Mouse (Mus musculus): ENCODE results near the gene Ugt1a6b. TPM values are rescaled to one million over a fixed set of nuclear protein-coding genes. Genes with fewer than 3 reads are reported as not detected.

The Ugt1a6b gene
- not detected for polyA plus RNA-seq (2017; shearing (Covaris generic))

DNA sequence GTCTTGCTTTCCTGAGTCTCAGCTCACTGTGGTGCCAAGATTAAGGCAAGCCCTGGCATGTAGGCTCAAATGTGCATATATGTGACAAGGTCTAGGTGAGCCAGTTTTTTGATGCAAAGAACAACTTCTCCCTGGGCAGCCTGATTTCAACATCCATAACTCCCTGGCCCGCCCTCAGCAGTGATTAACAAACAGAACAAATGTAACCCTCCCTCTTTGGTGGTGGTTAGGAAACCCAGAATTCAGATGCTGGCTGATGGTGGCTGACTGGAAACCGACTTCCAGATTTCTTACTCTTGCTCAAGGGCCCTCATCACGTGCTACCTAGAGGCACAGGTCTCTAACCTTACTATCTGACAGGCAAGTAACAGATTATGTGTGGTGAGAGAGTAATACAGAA lies at the start of gene Ugt1a6b:
TSS of gene Ugt1a6b (plus strand) at position 234 of the 400 bp plus-strand sequence.

DNA sequence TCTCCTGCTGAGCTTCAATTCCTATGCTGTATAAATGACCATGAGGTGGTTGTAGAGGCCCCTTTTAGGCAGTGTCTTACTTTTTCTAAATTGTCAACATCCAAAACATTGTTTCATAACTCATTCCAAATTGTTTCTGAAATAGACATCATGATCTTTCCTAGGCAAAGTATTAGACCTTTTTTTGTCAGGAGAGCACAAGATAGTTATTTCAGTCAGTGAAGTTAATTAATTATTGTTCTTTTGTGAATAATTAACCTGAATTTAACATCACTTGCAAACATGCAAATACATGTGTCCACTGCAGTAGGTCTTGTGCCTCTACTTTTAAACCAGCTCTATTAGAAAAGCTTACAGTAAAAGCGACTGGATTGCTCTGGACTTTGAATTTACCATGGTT lies 48.0 kb upstream of the Ugt1a6b start, which contains the start of gene Ugt1a10:
TSS of gene Ugt1a10 (plus strand) at position 301 of the 400 bp plus-strand sequence.

DNA sequence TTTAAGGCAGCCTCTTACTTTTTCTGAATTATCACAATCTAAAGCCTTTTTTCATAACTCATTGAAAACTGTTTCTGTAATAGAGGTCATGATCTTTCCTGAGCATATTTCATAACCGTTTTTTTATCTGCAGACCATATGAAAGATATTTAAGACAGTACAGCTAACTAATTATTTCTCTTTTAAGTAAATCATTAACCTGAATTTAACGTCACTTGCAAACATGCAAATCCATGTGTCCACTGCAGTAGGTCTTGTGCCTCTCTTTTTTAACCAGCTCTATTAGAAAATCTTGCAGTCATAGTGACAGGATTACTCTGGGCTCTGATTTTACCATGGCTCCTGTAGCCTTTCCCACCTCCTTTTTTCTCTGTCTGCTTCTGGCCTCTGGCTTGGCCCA lies 32.6 kb upstream of the Ugt1a6b start, which contains the start of gene Ugt1a9:
TSS of gene Ugt1a9 (plus strand) at position 306 of the 400 bp plus-strand sequence.

DNA sequence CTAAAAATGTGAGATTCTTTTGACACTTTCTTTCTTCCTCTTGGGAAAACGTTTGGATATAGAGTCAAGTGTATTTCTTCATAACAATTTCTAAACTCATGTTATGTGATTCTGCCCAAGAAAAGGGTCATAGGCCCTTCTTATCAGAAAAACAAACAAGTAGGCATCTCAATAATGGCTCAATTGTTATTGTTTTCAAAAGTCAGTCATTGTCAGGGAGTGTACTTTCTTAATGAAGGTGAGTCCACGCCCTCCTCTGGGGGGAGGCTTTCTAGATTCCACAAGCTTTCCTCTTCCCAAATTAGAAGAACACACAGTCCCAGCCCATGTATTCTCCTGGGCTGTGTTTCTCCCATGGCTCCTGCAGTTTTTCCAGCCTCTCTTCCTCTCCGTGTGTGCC lies 15.5 kb upstream of the Ugt1a6b start, which contains the start of gene Ugt1a8:
TSS of gene Ugt1a8 (plus strand) at position 301 of the 400 bp plus-strand sequence.

DNA sequence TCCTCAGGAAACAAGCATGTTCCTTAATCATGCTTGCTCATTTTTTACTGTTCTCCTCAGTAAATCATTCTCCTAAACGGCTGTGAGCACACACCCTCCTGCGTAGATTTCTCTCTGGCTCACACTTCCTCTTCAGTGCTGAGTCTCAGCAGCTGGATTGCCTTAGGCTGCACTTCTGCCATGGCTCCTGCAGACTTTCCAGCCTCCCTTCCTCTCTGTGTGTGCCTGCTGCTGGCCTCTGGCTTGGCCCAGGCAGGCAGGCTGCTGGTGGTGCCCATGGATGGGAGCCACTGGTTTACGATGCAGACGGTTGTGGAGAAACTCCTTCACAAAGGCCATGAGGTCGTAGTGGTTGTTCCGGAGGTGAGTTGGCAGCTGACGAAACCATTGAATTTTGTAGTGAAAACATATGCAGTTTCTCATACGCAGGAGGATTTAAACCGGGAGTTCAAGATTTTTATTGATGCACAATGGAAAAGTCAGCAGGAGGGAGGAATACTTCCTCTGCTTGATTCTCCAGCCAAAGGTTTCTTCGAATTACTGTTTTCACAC lies 8.0 kb upstream of the Ugt1a6b start, which contains the start of gene Ugt1a7c:
TSS of gene Ugt1a7c (plus strand) at position 122 of the 552 bp plus-strand sequence.

DNA sequence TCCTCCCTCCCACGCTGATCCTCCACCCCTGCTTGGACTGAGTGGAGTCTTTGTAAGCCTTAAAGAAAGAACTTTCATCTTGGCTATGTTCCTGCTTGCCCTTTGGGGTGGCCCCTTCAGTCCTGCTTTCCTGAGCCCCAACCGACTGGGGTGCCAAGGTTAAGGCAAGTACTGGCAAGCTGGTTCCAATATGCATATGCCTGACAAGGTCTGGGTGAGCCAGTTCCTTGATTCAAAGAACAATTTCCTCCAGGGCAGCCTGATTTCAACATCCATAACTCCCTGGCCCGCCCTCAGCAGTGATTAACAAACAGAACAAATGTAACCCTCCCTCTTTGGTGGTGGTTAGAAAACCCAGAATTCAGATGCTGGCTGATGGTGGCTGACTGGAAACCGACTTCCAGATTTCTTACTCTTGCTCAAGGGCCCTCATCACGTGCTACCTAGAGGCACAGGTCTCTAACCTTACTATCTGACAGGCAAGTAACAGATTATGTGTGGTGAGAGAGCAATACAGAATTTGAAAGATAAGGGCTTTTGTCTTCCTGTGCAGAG lies 31.5 kb downstream of the Ugt1a6b start, which contains the start of gene Ugt1a6a:
TSS of gene Ugt1a6a (plus strand) at position 353 of the 555 bp plus-strand sequence.

DNA sequence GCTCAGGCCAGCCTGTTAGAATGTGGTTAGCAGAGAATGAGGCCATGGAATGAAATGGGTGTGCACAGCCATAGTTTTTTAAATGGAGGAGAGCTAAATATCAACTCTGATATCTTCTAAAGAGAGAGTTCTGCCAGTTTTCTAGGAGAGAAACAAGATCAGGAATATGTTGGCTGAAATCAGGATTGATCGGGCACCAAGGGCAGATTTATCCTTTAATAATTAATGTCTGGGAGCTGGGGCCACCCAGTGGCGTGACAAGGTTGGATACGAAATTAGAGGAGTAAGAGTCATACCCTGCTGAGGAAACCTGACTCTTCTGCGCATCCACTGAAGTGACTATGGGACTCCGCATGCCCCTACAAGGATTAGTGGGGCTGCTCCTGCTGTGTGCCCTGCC lies 62.7 kb downstream of the Ugt1a6b start, which contains the start of gene Ugt1a5:
TSS of gene Ugt1a5 (plus strand) at position 302 of the 400 bp plus-strand sequence.

DNA sequence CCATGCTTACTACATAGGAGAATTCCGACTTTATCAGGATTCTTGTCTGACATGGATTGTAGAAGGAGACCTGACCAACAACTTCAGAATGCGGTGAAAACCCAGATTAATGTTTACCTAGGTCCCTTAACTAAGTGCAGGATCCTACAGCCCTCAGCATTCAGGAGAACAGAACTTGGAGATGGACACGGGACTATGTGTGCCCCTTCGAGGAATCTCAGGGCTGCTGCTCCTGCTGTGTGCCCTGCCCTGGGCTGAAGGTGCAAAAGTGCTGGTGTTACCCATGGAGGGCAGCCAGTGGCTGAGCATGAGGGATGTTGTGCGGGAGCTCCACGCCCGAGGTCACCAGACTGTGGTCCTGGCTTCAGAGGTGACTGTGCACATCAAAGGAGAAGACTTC lies 97.4 kb downstream of the Ugt1a6b start, which contains the start of gene Ugt1a2:
TSS of gene Ugt1a2 (plus strand) at position 146 of the 400 bp plus-strand sequence.

DNA sequence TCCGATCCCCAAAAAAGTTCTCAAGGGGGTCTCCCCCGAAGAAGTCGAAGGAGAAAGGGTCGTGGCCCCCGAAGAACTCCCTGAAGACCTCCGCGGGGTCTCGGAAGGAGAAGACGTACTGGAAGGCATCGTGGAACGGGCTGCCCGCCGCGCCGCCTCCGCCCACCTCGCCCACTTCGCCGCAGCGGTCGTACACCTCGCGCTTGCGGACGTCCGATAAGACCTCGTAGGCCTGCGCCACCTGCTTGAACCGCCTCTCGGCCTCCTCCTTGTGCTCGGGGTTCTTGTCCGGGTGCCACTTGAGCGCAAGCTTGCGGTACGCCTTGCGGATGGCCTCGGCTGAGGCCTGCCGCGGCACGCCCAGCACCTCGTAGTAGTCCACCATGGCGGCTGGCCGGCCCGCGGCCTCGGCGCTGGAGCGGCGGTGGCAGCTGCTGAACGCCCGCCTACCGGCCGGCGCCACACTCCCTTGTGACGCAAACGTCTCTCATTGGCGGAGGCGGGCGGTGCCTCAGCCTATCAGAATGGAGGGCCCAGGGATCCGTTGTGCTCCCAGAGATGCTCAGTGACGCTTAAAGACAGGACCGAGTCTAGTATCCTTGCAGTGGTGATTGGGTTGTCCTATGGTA lies 102.4 kb downstream of the Ugt1a6b start, which contains the start of gene Dnajb3:
TSS of gene Dnajb3 (minus strand) at position 489 of the 629 bp plus-strand sequence.

DNA sequence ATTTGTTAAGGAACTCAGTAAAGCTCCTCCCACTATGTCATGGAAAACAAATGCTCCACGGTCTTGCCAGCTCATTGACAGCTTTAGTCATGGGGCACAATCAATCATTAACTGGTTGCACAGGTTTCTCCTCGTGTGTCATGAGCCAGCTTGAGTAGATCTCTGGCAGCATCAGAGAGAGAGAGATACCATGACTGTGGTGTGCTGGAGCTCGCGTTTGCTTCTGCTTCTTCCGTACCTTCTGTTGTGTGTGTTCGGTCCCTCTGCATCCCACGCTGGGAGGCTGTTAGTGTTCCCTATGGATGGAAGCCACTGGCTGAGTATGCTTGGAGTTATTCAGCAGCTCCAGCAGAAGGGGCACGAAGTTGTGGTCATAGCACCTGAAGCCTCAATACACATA lies 108.8 kb downstream of the Ugt1a6b start, which contains the start of gene Ugt1a1:
TSS of gene Ugt1a1 (plus strand) at position 148 of the 400 bp plus-strand sequence.

DNA sequence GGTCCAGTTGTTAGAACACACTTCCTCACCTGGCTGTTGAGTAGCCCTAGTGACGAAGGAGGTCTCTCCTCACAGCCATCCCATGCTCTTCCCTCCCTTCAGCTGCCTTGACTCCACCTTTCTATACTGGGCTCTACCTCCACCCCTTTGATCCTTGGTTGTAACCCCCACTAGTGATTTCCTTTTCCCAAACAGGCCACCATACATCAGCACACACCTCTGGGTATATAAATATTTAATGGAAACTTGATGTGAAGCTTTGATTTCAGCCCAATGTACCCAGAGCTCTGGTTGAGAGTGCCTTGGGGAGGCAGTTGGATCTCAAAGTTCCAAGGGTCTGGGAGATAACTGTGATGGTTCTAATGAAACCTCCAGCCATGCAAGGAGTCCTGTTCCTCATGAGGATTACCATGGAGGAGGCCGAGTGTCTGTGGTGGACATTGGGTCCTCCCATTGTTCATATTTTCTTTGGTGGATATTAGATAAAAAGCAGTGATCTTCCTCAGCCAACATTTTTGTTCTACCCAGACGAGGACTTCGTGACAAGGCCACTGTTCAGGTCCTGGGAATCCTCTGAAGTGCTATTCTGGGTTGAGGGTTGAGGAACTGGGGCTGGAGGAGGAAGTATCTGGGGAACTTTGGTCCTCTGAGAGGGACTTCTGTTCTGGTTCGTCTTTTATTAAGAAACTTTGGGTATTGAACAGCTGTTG lies 123.8 kb downstream of the Ugt1a6b start, which contains the start of gene Mroh2a:
TSS of gene Mroh2a (plus strand) at position 317 of the 710 bp plus-strand sequence.

Other genes with a start within 250 kb of the Ugt1a6b start
- gene Dgkd, start 250.0 kb upstream of the Ugt1a6b start, polyA plus RNA-seq (2017; shearing (Covaris generic)) = 58.9 TPM
- gene Usp40, start 94.7 kb upstream of the Ugt1a6b start, polyA plus RNA-seq (2017; shearing (Covaris generic)) = 25.0 TPM
- gene Ugt1a10, start 47.9 kb upstream of the Ugt1a6b start, polyA plus RNA-seq (2017; shearing (Covaris generic)) = not detected
- gene Ugt1a9, start 32.5 kb upstream of the Ugt1a6b start, polyA plus RNA-seq (2017; shearing (Covaris generic)) = not detected
- not detected for gene Ugt1a8, start 15.4 kb upstream of the Ugt1a6b start, polyA plus RNA-seq (2017; shearing (Covaris generic))
- gene Ugt1a7c, start 8.2 kb upstream of the Ugt1a6b start, polyA plus RNA-seq (2017; shearing (Covaris generic)) = 1.2 TPM
- 0.21 TPM for gene Ugt1a6a, start 31.6 kb downstream of the Ugt1a6b start, polyA plus RNA-seq (2017; shearing (Covaris generic))
- not detected for gene Ugt1a5, start 62.8 kb downstream of the Ugt1a6b start, polyA plus RNA-seq (2017; shearing (Covaris generic))
- gene Ugt1a2, start 97.3 kb downstream of the Ugt1a6b start, polyA plus RNA-seq (2017; shearing (Covaris generic)) = not detected
- 0.61 TPM for gene Dnajb3, start 102.5 kb downstream of the Ugt1a6b start, polyA plus RNA-seq (2017; shearing (Covaris generic))
- gene Ugt1a1, start 108.7 kb downstream of the Ugt1a6b start, polyA plus RNA-seq (2017; shearing (Covaris generic)) = not detected
- 1.6 TPM for gene Mroh2a, start 123.7 kb downstream of the Ugt1a6b start, polyA plus RNA-seq (2017; shearing (Covaris generic))
- 111 TPM for gene Hjurp, start 174.4 kb downstream of the Ugt1a6b start, polyA plus RNA-seq (2017; shearing (Covaris generic))
- not detected for gene Trpm8, start 174.4 kb downstream of the Ugt1a6b start, polyA plus RNA-seq (2017; shearing (Covaris generic))